Mouse (Mus musculus) 3T3-L1 (cell line): Measurements from ENCODE around the gene Slc16a7.

Experiments used
- DNase-seq: peaks from one replicate; pipeline ENCODE4 v3.0.0-alpha.2; 2015; ENCODE audit warnings: low read depth, low spot score

The Slc16a7 gene

DNA sequence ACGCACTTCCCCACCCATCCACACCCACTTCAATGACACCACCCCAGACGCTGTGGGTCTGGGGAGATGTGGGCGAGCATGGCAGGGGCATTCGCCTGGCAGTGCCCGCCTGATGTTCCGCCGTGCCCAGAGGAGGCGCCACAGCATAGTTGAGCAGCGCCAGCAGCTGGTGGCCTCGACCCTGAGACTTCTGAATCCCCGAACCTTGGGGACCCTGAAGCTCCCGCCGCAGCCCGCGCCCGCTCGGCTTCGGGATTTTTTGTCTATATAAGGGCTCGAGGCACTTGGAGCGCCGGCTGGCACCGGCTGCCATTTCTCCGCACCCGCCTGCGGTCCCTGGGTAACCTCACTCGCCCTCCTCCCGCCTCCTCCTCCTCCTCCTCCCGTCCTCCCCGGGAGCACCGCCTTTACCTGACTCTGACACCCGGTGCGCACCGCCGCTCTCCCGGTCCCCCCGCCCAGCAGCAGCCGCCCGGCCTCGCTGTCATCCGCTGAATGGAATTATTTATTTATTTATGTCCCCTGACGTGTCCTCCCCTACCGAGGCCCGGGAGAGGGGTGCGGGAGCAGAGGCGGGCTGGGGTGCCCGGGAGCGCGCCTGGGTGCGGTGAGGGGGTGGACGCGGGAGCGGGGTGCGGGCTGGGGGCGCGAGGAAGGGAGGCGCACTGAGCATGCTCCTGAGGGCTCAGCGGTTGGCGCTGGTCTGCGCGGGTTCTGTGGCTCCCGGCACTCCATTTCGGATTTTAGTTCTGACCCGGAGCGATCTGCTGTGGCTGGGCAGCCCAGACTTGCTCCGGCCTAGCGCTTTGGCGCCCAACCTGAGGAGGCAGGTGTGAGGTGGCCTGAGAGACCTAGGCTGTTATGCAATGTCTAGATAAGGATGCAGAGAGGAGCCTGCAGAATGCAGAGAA is at the start of gene Slc16a7:
Slc16a7 (minus strand) TSS at position 590 of the 911 bp plus-strand sequence.
- DNase-seq, result no peak

DNA sequence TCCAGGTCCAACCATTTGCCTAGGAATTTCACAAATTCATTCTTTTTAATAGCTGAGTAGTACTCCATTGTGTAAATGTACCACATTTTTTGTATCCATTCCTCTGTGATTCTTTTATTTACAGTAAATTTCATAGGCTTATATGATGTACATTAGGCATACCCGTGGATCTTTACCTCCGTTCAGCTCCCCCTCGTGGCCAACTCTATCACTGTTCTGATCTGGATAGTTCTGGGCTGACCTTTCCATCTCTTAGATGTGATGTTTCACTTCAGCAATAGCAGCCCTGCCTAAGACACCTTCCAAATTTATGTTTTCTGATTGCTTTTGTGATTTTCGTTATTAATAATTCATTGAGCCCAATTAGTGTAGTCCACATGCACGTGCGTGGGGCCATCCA is 29.5 kb upstream of the Slc16a7 start:
- DNase-seq, result no peak

DNA sequence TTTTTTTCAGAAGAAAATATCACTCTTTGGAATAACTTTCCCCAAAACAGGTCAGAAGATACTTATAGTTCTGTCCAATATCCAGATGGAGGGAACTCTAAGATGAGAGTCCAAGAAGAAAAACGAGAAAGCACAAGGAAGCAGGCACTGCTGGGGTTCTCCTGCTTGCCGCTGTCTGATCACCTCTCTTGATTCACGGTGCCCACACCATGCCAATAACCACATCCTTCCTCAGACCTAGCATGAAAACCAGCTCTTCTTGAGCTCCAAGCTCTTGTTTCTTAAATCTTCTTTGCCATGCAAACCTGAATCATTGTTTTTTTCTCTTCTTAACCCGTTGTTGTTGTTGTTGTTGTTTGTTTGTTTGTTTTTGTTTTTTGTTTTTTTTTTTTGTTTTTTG is 10.5 kb upstream of the Slc16a7 start:
- DNase-seq, result no peak

DNA sequence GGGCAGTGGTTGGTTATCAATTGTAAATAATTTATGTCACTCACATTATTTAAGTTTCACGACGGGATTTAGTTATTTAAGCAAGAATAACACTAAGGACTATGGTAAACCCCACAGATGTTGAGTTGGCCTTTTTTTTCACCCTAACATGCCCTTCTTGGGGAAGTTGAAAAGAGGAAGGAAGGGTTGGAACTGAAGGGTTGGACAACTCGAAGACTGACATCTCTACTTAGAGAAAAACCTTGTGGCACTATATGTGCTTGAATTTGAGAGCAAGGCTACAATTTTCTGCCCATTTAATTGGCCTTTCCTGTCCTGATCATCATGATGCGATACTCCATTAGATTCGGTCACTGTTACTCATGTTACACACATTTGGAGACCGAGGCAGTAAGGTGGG is 746 bp upstream of the Slc16a7 start:
- DNase-seq, result no peak

DNA sequence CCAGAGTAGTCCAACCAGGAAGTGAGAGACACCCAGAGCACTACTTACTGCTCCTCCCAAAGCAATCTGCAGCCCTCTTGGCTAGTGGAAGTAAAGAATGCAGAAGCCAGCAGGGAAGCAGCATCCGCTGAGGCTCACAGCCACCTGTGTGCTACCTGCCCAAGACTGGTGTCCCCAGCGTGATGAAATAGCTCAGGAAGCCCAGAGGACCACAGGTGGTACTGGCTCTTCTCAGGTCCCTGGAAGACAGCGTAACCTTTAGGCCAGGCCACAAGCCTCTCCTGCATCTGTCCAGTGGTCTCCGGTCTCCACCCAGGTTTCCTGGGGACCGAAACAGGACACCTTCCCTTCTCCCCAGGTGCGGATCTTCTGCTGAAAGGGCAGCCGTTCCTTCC is 787 bp downstream of the Slc16a7 start:
- no peak for DNase-seq

DNA sequence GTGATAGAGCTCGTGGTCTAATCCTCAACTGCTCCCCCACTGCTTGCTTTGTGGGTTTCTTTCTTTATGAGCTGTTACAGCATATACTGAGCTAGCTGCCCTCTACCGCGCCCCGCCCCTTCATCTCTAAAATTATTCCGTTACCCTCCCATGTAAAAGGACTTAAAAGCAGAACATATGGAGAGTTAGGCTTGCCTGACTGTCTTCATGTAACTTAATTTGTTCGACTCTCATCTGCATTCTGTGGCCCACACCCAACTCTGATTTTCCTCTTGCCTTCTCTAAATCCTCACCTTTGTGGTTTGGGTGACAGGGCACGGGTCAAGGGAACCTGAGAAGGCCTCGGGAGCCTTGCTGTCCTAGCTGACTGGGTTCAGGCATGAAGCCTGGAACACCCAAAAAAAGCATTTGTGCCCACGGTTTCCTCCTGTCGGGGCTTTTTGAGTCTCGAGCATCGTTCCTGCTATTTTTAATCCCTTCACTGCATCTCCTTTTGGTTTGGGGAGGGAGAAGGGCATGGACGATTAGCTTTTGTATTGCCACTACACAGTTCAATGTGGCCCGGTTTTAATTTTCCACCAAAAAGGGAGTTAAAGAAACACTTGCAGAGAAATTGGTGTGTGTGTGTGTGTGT is 1.4 kb downstream of the Slc16a7 start:
- no peak for DNase-seq

DNA sequence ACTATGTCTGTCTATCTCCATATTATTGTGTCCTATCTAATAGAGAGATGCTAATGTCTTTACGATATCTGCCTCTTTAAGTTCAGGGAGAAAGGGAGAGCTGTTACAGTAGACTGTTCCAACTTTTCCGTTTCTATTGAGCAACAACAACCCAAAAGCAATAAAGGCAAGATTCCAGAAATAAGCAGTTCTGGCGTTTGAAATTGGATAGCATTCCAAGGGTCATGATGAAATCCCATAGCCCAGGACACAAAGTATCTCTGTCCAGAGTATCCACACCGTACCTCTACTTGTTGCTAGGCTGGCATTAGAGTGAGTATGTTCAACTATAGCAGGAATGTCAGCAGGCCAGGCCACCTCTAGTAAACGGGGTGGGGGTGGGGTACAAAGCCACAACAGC is 13.7 kb downstream of the Slc16a7 start:
- DNase-seq, result no peak

DNA sequence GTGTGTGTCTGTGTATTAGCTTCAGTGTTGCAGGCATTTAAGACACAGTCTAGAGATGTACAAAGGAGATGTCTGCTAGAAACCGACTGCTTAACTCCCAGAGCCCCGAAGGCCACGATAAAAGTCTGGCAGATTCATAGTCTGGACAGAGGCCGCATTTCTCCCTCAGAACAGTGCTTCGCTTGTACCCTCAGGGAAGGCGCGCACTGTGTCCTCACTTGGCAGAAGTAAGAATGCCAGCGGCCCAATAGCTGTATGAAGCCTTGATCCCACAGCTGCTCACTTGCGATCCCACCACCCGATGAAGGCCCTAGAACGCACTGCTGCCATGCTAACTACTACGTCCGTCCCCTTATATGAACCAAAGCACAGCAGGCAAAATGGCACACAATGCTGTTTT is 16.6 kb downstream of the Slc16a7 start:
- no peak for DNase-seq

DNA sequence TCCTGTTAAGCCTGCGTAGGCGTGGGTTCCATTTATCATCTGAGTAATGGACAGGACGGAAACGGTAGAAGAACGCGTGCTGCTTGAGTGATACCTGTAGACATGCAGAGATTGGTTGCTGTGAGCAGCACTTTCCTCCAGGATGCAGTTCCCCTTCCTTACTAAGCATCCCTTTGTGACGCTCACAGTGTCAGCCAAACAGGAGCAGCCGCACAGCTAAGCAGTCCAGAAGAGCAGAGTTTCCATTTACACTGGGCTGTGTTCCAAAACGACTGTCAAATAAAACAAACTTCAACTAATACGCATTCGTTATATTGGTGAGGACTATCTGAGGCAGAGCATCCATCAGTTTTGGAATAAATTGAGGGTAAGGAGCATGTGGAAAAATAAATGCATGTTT is 17.8 kb downstream of the Slc16a7 start:
- DNase-seq, result no peak

DNA sequence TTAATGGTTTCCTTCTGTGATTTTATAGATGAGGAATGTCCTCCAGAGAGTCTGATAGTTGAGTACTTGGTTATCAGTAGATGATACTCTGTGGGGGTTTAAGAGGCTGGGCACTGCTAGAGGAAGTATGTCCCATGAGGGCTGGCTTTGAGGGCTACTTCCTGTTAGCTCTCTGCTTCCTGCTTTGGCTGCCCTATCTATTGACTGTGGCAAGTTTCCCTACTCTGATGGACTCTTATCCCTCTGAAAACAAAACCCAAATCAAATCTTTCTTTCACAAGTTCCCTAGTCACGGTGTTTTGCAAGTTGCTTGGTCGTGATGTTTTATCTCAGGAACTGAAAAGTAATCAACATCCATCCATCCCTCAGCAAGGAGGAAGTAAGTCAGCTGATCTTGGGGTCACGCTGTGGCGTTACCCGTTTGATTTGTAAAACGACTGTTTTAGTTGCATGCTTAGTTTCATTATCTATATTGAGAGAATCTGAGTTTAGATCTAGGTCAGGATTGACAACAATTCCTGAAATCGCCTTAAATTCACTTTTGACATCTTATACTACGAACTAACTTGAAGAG is 19.1 kb downstream of the Slc16a7 start:
- DNase-seq, result no peak

DNA sequence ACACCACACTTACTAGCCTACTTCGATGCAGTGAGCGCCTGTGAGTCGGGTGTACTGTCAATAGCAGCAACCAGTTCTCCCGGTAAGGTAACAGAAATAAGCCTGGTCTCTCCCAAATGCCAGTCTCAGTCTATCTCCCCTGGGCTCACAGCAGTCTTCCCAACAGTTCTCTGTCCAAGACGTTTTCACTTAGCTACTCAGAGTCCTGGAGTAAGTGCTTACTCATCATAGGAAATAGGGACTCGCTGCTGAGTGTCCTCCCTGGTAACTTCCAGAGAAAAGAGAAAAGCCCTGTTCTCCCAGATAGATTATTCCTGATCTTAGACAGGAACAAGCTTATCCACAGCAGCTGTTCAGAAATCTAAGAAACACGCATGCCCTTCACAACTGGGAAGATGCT is 30.8 kb downstream of the Slc16a7 start:
- DNase-seq, result no peak

DNA sequence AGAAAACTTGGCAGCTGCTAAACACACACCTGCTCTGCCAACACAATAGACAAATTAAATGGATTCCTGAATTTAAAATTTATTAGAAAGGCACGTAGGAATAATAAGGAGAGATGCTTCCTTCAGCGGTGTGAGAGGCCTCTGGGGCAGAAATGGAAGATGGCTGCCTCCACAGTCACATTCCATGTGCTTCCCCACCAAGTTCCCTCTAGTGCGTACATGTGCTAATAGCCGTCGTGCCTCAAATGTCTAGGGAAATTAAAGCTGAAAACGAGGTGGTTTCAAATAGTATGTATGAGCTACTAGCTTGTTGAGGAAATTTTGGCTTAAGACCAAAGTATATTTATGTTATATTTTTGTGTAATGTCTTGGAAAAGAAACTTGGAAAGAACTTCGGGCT is 36.5 kb downstream of the Slc16a7 start:
- no peak for DNase-seq

DNA sequence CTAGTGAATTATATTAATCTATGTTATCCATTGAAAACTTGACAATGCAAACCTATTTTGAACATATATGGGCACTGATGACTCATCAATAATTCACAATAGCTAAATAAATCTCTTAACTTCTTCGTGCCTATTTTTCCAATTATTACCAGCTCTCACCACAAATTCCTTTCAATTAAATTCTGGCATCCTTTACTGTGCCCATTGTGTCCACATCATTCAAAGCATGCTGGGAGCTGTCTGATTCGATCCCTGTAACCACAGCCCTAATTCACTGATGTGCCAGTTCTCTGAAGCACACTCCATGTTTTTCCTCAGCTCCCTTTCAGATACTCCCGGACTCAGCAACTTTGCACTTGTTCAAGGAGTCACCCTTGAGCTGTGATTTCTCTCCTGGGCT is 41.1 kb downstream of the Slc16a7 start:
- DNase-seq, result no peak

DNA sequence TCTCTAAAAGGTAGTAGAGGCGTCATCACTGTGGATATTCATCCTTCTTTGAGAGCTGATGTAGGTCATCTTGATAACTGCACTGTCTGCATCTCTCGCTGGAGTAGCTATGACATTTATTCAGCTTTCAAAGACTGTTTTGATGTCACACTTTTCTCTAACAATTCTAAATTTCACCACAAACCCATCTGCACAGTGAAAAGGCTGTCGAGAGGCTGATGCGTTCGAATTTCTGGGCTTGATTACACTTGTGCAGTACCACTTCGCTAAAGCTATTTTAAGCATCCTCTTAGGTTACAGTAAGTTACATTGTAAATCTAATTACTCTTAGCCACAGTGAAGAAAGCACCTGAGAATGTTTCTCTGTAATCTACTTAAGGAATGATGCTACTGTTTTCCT is 42.1 kb downstream of the Slc16a7 start:
- DNase-seq, result no peak

DNA sequence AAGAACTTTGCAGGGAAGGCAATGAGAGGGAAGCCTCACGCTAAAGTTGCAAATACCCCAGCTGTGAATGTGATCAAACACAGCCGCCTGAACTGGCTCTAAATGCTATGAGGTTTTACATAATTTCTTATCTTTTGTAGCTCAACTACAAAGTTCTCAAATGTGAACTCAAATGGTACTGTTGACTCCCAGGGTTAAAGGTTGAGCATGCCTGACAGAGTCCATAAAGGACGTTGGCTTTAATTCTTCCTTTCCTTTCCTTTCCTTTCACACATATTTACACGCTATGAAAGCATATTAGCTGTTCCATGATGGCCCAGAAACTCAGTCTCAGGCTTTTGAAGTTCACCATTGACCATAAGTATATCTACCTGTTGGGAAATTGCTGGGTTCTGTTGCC is 42.9 kb downstream of the Slc16a7 start:
- DNase-seq, result no peak

DNA sequence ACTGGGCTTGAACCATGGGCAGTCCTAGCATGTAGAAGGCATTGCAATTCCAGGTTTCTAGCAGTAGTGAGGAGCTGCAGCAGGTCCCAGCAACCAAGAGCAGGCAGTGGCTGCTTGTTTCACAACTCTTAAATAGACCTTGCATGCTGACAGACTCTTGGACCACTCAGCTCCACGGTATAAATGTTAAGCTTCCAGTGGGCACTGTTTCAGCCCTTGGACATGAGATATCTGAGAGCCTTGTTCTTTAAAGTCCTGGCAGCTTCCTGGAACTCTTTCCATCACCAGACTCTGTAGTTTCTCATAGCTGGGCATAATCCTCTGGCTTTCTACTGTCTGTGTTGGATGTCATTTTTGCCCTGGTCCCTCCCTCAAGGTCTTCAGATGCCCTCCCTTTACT is 43.7 kb downstream of the Slc16a7 start:
- DNase-seq, result no peak

DNA sequence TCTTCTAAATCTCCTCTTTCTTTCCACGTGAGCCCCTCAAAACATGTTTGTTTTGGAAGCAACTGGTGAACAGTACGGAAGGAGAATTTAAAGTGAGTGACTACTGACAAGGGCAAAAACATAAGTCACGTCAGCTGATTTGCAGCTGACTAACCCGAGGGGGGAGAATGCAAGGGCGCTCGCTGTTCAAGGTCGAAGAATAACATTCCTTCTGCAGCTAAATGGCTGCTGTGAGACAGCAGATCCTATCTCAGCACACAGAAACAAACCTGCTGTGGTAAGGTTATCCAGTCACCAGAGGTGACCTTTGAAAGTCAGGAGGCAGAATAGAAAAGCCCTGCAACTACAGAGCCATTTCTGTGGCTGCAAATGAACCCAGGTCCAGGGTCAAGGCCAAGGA is 47.1 kb downstream of the Slc16a7 start:
- no peak for DNase-seq

DNA sequence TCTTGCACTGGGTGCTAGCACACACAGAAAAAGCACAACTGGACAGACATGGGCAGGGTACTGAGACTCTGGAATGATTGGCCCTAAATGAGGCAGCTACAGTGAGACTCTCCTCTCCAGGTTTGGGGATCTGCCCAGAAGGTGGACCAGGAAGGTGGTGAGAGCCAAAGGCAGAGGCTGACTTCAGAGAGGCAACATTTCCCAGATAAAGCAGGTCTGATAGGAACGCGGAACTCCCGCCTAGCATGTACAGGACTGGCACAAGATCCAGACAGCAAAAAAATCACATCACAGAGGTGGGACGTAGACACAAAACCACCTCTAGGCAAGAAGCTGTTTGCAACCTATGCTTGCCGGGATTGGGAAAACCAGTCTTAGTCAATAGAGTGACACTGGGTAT is 55.5 kb downstream of the Slc16a7 start:
- no peak for DNase-seq

DNA sequence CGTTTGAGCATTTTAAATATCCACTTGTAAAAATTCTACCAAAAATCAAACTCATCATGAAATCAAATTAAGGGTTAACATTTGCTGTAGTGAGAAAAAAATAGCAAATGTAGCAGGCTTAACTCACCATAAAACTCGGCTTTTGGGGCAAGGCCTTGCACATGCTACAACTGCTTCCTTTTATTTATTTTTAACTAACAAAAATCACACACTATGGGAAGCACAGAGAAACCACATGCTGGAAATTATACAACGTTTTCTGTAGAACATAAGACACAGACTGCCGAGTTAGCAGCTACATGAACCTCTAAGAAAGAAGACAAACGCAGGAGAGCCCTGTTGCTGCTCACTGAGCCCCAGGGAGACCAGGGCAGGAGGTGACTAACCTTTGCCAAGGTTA is 57.9 kb downstream of the Slc16a7 start:
- no peak for DNase-seq

DNA sequence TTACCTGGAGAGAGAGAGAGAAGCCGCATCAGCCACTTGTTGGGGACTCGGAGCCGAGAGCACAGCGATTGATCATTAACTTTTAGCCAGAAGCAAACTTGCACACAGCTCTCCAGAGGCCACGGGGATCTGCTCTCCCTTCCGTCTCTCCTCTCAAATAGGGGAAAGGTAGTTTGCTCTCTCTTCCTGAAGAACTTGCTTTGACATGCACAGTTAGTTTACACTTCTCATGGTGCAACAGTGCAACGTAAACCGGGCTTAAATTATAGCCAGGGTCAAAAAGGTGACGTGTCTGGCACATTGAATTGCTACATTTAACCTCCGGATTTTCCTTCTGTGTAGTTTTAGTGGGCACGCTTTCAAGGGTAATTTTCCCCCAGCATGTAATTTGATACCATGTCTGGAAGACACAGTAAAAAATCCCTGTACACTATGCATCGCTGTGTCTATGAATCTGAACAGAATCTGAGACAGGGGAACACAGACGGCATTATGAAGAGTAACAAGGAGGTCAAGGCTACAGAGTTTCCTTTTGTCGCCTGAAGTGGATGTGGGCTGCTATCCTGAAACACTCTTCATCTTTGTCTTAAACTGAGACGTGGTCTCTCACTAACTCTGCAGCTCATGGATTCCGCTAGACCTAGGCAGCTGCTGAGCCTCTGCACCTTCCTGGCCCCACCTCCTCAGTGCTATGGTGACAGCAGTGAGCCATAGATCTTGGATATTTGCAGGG is 60.8 kb downstream of the Slc16a7 start:
- DNase-seq, result no peak

DNA sequence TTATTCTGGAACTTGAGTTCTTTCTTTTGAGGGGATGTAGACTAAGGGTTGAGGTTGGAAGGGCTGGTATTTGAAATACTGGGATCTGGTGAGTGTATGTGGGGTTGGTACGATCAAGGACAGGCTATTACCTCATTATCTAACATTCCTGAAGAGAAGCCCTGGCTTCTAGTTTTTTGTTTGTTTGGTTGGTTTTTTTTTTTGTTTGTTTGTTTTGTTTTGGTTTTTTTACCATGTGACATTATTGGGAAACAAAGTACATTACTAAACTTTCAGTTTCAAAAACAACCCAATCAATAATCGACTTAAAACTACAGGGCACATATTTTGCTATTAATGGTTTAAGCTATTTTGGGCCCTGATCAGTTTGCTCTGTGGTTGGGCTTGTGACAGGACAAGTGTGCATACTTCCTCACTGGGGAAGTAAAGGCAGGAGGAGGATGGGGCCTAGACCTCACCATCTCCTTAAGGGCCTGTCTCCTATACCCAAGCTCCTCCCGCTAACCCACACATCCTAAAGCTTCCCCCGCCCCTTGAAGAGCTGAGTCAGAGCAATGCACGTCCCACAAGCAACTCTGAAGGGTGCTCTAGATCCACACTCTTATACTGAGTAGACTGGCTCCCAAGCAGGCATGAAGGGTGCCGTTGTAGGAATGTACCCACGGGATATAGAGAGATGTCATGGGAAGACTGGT is 64.2 kb downstream of the Slc16a7 start:
- DNase-seq, result no peak
